Mouse (Mus musculus) layer of hippocampus, adult 11-12 months (tissue): ENCODE measurements around the gene Gm17631.
"Not testable (repeated sequence)": the region's sequence is repeated elsewhere in the genome, so short reads cannot be mapped to it uniquely, and the experiment has no call there.

Experiments used
- DNase-seq: peaks from one replicate; pipeline ENCODE4 v3.0.0; 2022; ENCODE audit warnings: low spot score

Gene Gm17631

GRCm38 (mm10) chr6:129862349-129862748 is at the start of gene Gm17631:
TSS of gene Gm17631 (plus strand) at chr6:129862649.
- not testable (repeated sequence) for DNase-seq

- DNase-seq, result no peak
These were observed 44.7 kb upstream of the Gm17631 start for GRCm38 (mm10) chr6:129817731-129818130.

- DNase-seq, result no peak
These were observed 38.4 kb upstream of the Gm17631 start for GRCm38 (mm10) chr6:129824004-129824403.

GRCm38 (mm10) chr6:129825559-129825958 is 36.9 kb upstream of the Gm17631 start:
- no peak for DNase-seq

- no peak for DNase-seq
These were observed 14.1 kb downstream of the Gm17631 start, which contains the start of gene Klra17 for GRCm38 (mm10) chr6:129876549-129876948. TSS of gene Klra17 (minus strand) at chr6:129876672.

GRCm38 (mm10) chr6:129882525-129882924 is 20.1 kb downstream of the Gm17631 start:
- no peak for DNase-seq
